Mouse (Mus musculus) thymus, adult 2 months (tissue): ENCODE measurements around the gene Hspb1.

Source experiments
- CTCF ChIP-seq: fragments of 200-500 bp; IDR thresholded peaks from 2 replicates; pipeline ENCODE4 v1.5.1; 2012; ENCODE audit warnings: mild to moderate bottlenecking, control low read depth, low read length, moderate library complexity, borderline replicate concordance; ENCODE audit not compliant: control insufficient read depth, poor library complexity, insufficient read depth; ENCODE audit errors: extremely low read depth
- POLR2A ChIP-seq: fragments of 200-500 bp; IDR thresholded peaks from 2 replicates; pipeline ENCODE4 v1.6.1; 2012; ENCODE audit warnings: mild to moderate bottlenecking, low read length, control low read depth, moderate library complexity; ENCODE audit not compliant: control insufficient read depth, poor library complexity, insufficient read depth; ENCODE audit errors: extremely low read depth

GRCm38 (mm10) chr5:135898028-135898427 lies 10.3 kb downstream of the Hspb1 start:
- no peak for TF ChIP-seq CTCF
- no peak for TF ChIP-seq POLR2A
